Mouse (Mus musculus): ENCODE measurements around the gene Rb1. TPM values are rescaled to one million over a fixed set of nuclear protein-coding genes. Genes with fewer than 3 reads are reported as not detected.

Rb1 gene
- polyA plus RNA-seq, 1 experiment from 2014 or later: 18.4 TPM

GRCm38 (mm10) chr14:73329871-73330270, 4.2 kb upstream of the Rb1 start:
- 83% methylated on average over 2 of the region's 2 CpGs for WGBS
- H3K9me3 ChIP-seq: no peaks in the 10 kb centered on the region

GRCm38 (mm10) chr14:73326511-73326910, 889 bp upstream of the Rb1 start:
- no peaks in the 10 kb centered on the region for H3K27me3 ChIP-seq (replicated peaks)
- no peak for ATAC-seq
- WGBS: 8% methylated on average over 8 of the region's 8 CpGs
- peak overlapping the region; percentile 81 for H3K4me2 ChIP-seq (replicated peaks)
- no peaks in the 10 kb centered on the region for H3K36me3 ChIP-seq
- peak overlapping the region; percentile 60 for H3K9ac ChIP-seq
- no peaks in the 10 kb centered on the region for H3K4me1 ChIP-seq (replicated peaks)
- no peaks in the 10 kb centered on the region for H3K9me3 ChIP-seq
- peak overlapping the region; percentile 86 for H3K4me3 ChIP-seq (replicated peaks)
- H3K27ac ChIP-seq: peak overlapping the region; percentile 84; the same call in 1 of the 2 replicates

More at GRCm38 (mm10) chr14:73329871-73330270, 4.2 kb upstream of the Rb1 start:
- no peaks in the 10 kb centered on the region for H3K4me1 ChIP-seq (replicated peaks)
- no peak overlapping the region for H3K27ac ChIP-seq
- no peak overlapping the region for H3K4me2 ChIP-seq (replicated peaks)
- no peak overlapping the region for H3K4me3 ChIP-seq (replicated peaks)
- no peak overlapping the region for H3K9ac ChIP-seq
- H3K27me3 ChIP-seq (replicated peaks): no peaks in the 10 kb centered on the region
- H3K36me3 ChIP-seq: no peaks in the 10 kb centered on the region
- no peak for ATAC-seq

- peak overlapping the region; percentile 86 for H3K4me3 ChIP-seq (replicated peaks)
- no peaks in the 10 kb centered on the region for H3K4me1 ChIP-seq (replicated peaks)
- no peaks in the 10 kb centered on the region for H3K27me3 ChIP-seq (replicated peaks)
- no peaks in the 10 kb centered on the region for H3K9me3 ChIP-seq
- H3K36me3 ChIP-seq: no peaks in the 10 kb centered on the region
- H3K27ac ChIP-seq: peak overlapping the region; percentile 84
- peak; percentile 46 for ATAC-seq
- under 1% methylated on average over 55 of the region's 55 CpGs for WGBS
- peak overlapping the region; percentile 60 for H3K9ac ChIP-seq
- H3K4me2 ChIP-seq (replicated peaks): peak overlapping the region; percentile 81
Measured at GRCm38 (mm10) chr14:73324634-73325455, 777 bp downstream of the Rb1 start.

DNA sequence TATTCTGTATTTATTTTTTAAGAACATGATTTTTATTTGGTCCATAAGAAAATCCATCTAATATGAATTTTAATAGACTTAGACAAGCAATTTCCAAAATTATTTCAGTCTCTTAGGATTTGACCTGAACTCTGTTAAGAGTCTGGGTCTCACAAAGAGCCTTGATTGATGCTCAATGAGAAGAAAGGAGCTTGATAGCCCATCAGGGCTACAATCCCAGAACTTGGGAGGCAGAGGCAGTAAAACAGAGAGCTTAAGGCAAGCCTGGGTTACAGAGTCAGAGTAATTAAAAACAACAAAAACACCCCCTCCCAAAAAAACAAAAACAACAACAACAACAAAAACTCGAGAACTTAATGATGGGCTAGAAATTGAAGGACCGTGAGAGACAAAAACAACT, 1.7 kb downstream of the Rb1 start:
- WGBS: 76% methylated on average over 2 of the region's 2 CpGs
- no peaks in the 10 kb centered on the region for H3K36me3 ChIP-seq
- no peak overlapping the region for H3K4me2 ChIP-seq (replicated peaks)
- H3K9ac ChIP-seq: no peak overlapping the region
- H3K9me3 ChIP-seq: no peaks in the 10 kb centered on the region
- H3K4me1 ChIP-seq (replicated peaks): no peaks in the 10 kb centered on the region
- no peak overlapping the region for H3K4me3 ChIP-seq (replicated peaks)
- no peaks in the 10 kb centered on the region for H3K27me3 ChIP-seq (replicated peaks)
- no peak for ATAC-seq
- no peak overlapping the region for H3K27ac ChIP-seq

- 0 out of 2 replicates have a peak, but pooled peaks have one; percentile 26 for ATAC-seq
- Histone ChIP-seq H3K4me3 (replicated peaks) (no peak overlapping the region), H3K4me2 (replicated peaks) (peak overlapping the region; percentile 15; the same call in 1 of the 2 replicates), H3K27me3 (replicated peaks) (no peaks in the 10 kb centered on the region), H3K9ac (no peak overlapping the region), H3K27ac (no peak overlapping the region), H3K36me3 (no peaks in the 10 kb centered on the region), H3K4me1 (replicated peaks) (no peaks in the 10 kb centered on the region), H3K9me3 (no peaks in the 10 kb centered on the region)
- 71% methylated on average over 3 of the region's 3 CpGs for WGBS
Measured at GRCm38 (mm10) chr14:73322142-73322541, 3.5 kb downstream of the Rb1 start.

DNA sequence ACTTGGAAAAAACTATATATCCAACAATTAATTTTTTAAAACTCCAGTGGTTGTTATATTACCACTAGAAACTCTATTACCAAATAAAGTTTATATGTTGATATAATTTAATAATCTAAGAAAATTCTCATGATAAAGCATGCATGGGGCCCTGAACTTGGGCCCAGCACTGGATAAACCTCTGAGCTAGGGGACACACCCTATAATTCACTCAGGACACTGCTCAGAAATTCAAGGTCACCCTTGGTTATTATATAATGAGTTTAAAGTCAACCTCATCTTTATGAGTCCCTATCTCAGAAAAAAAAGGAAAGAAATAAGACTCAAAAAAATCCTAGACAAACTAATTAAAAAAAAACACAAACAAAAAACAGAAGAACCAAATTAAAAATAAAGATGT, 8.7 kb downstream of the Rb1 start:
- Histone ChIP-seq H3K9me3 (no peaks in the 10 kb centered on the region), H3K36me3 (no peaks in the 10 kb centered on the region), H3K4me2 (replicated peaks) (no peak overlapping the region), H3K27me3 (replicated peaks) (no peaks in the 10 kb centered on the region), H3K27ac (no peak overlapping the region), H3K4me1 (replicated peaks) (no peaks in the 10 kb centered on the region), H3K4me3 (replicated peaks) (no peak overlapping the region), H3K9ac (no peak overlapping the region)
- peak; percentile 79 for ATAC-seq

- H3K36me3 ChIP-seq: no peaks in the 10 kb centered on the region
- no peak overlapping the region for H3K9ac ChIP-seq
- no peak overlapping the region for H3K4me3 ChIP-seq (replicated peaks)
- H3K27ac ChIP-seq: no peak overlapping the region
- no peak overlapping the region for H3K4me2 ChIP-seq (replicated peaks)
- H3K27me3 ChIP-seq (replicated peaks): no peaks in the 10 kb centered on the region
- no peaks in the 10 kb centered on the region for H3K9me3 ChIP-seq
- 78% methylated on average over 4 of the region's 4 CpGs for WGBS
- ATAC-seq: no peak
- no peaks in the 10 kb centered on the region for H3K4me1 ChIP-seq (replicated peaks)
Measured at GRCm38 (mm10) chr14:73313864-73314263, 11.8 kb downstream of the Rb1 start.

- Histone ChIP-seq H3K9ac (no peak overlapping the region), H3K36me3 (no peaks in the 10 kb centered on the region), H3K27ac (no peak overlapping the region), H3K9me3 (no peaks in the 10 kb centered on the region), H3K27me3 (replicated peaks) (no peaks in the 10 kb centered on the region), H3K4me3 (replicated peaks) (no peak overlapping the region), H3K4me1 (replicated peaks) (no peaks in the 10 kb centered on the region), H3K4me2 (replicated peaks) (no peak overlapping the region)
- WGBS: 55% methylated on average over 5 of the region's 5 CpGs
- ATAC-seq: no peak
Measured at GRCm38 (mm10) chr14:73313396-73313795, 12.2 kb downstream of the Rb1 start.

- no peaks in the 10 kb centered on the region for H3K4me1 ChIP-seq (replicated peaks)
- no peak overlapping the region for H3K4me3 ChIP-seq (replicated peaks)
- H3K4me2 ChIP-seq (replicated peaks): no peak overlapping the region
- no peak overlapping the region for H3K9ac ChIP-seq
- H3K9me3 ChIP-seq: no peaks in the 10 kb centered on the region
- no peak for ATAC-seq
- 79% methylated on average over 5 of the region's 5 CpGs for whole genome bisulfite sequencing
- H3K27me3 ChIP-seq (replicated peaks): no peaks in the 10 kb centered on the region
- no peak overlapping the region for H3K27ac ChIP-seq
- no peaks in the 10 kb centered on the region for H3K36me3 ChIP-seq
Measured at GRCm38 (mm10) chr14:73312909-73313308, 12.7 kb downstream of the Rb1 start.

- Histone ChIP-seq H3K4me2 (replicated peaks) (no peak overlapping the region), H3K9ac (no peak overlapping the region), H3K4me1 (replicated peaks) (no peaks in the 10 kb centered on the region), H3K4me3 (replicated peaks) (no peak overlapping the region), H3K27me3 (replicated peaks) (no peaks in the 10 kb centered on the region), H3K27ac (no peak overlapping the region), H3K36me3 (no peaks in the 10 kb centered on the region), H3K9me3 (no peaks in the 10 kb centered on the region)
- ATAC-seq: no peak
- 88% methylated on average over 1 of the region's 1 CpGs for WGBS
Measured at GRCm38 (mm10) chr14:73307490-73307889, 18.1 kb downstream of the Rb1 start.

- Histone ChIP-seq H3K9ac (no peak overlapping the region), H3K4me3 (replicated peaks) (no peak overlapping the region), H3K27me3 (replicated peaks) (no peaks in the 10 kb centered on the region), H3K4me1 (replicated peaks) (no peaks in the 10 kb centered on the region), H3K36me3 (no peaks in the 10 kb centered on the region), H3K9me3 (no peaks in the 10 kb centered on the region), H3K4me2 (replicated peaks) (no peak overlapping the region), H3K27ac (no peak overlapping the region)
- 29% methylated on average over 3 of the region's 3 CpGs for WGBS
- ATAC-seq: no peak
Measured at GRCm38 (mm10) chr14:73303193-73303592, 22.4 kb downstream of the Rb1 start.

- Histone ChIP-seq H3K36me3 (no peaks in the 10 kb centered on the region), H3K4me3 (replicated peaks) (no peak overlapping the region), H3K4me2 (replicated peaks) (no peak overlapping the region), H3K9ac (no peak overlapping the region), H3K9me3 (no peaks in the 10 kb centered on the region), H3K27ac (no peak overlapping the region), H3K4me1 (replicated peaks) (no peaks in the 10 kb centered on the region), H3K27me3 (replicated peaks) (no peaks in the 10 kb centered on the region)
- no peak for ATAC-seq
- 73% methylated on average over 4 of the region's 4 CpGs for WGBS
Measured at GRCm38 (mm10) chr14:73301856-73302255, 23.8 kb downstream of the Rb1 start.

DNA sequence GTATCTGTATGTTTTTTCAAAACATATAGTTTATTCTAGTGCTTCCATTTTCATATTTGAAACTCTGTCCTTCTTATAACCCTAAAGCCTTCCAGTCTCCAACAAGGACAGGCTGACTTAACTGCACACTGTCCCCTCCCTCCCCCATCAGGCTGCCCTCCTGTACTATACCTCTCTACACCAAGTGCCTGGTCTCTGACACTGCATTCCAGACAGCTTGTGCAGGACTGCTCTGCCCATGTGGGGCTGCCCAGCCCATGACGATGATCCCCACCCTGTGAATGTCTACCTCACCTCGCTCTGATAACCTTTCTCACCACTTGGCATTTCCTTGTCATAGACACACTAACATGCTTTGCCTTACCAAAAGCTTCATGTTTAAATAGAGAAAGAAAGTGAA, 30.1 kb downstream of the Rb1 start:
- Histone ChIP-seq H3K4me3 (replicated peaks) (no peak overlapping the region), H3K36me3 (no peaks in the 10 kb centered on the region), H3K4me2 (replicated peaks) (no peak overlapping the region), H3K27ac (no peak overlapping the region), H3K9ac (no peak overlapping the region), H3K4me1 (replicated peaks) (no peaks in the 10 kb centered on the region), H3K27me3 (replicated peaks) (no peaks in the 10 kb centered on the region), H3K9me3 (no peaks in the 10 kb centered on the region)
- ATAC-seq: 0 out of 2 replicates have a peak, but pooled peaks have one; percentile 36
- WGBS: 48% methylated on average over 2 of the region's 2 CpGs
